Mouse (Mus musculus) G1E (cell line): ENCODE data around the gene Galns.

ENCODE experiments used
- CTCF ChIP-seq: IDR thresholded peaks from 2 replicates; pipeline ENCODE4 v1.5.1; 2012; ENCODE audit warnings: low read depth, low read length, inconsistent platforms, mixed read lengths
- GATA1 ChIP-seq: IDR thresholded peaks from 2 replicates; pipeline ENCODE4 v1.6.1; 2012; ENCODE audit warnings: borderline replicate concordance, low read length, inconsistent platforms, mixed read lengths
- POLR2AphosphoS5 ChIP-seq: IDR thresholded peaks from 2 replicates; pipeline ENCODE4 v1.6.1; 2012; ENCODE audit warnings: low read depth, low read length, inconsistent platforms; ENCODE audit not compliant: insufficient replicate concordance
- TAL1 ChIP-seq: conservative IDR thresholded peaks from 2 replicates; pipeline ENCODE4 v1.6.1; 2012; ENCODE audit warnings: low read depth, low read length, inconsistent platforms, mixed read lengths

GRCm38 (mm10) chr8:122546066-122546755 lies 65.1 kb downstream of the Galns start:
- TF ChIP-seq CTCF (no peak), GATA1 (no peak), POLR2AphosphoS5 (no peak), TAL1 (no peak)
